Mouse (Mus musculus): ENCODE measurements around the gene Samd4b. TPM values are rescaled to one million over a fixed set of nuclear protein-coding genes. Genes with fewer than 3 reads are reported as not detected.

Gene Samd4b
- polyA plus RNA-seq, 2 experiments: 33.0 to 82.0 TPM

DNA sequence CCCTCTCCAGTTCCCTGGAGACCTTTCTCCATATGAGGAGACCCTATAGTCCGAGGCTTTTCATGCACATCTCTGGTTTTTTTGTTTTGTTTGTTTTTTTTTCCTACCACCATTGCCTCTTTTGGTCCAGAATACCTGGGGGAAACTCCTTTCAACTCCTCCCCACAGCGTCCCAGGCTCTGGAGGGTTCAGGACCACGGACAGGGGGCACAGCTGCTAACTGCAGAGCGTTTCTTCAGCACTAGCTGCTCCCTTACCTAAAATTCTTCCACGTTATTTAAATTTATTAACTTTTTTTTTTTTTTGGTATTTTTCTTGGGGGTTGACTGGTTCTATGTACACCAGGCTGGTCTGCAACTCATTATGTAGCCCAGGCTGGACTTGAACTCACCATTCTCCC lies 92.4 kb downstream of the Samd4b start:
- no peak overlapping the region for H3K4me3 ChIP-seq (replicated peaks; ENCODE audit: low read length)
- no peaks in the 10 kb centered on the region for H3K36me3 ChIP-seq (ENCODE audit: control insufficient read depth, insufficient read depth, low read length)
- WGBS: 5% methylated on average over 5 of the region's 5 CpGs
- H3K4me1 ChIP-seq (ENCODE audit: control insufficient read depth, insufficient read depth, low read length): no peaks in the 10 kb centered on the region
- peaks cover 8% of the 10 kb centered on the region; the same call in 1 of the 2 replicates for H3K9me3 ChIP-seq (ENCODE audit: control insufficient read depth, low read length)
- H3K27me3 ChIP-seq (ENCODE audit: control insufficient read depth, insufficient read depth, low read length): no peaks in the 10 kb centered on the region
- ATAC-seq (ENCODE audit: low FRiP score, low read depth) (no peak), DNase-seq (ENCODE audit: low spot score) (peak; percentile 54)
- no peak overlapping the region for H3K4me2 ChIP-seq (replicated peaks; ENCODE audit: low read depth, low read length, severe bottlenecking)
- no peak for TF ChIP-seq POLR2A (IDR thresholded peaks at IDR 0.05; ENCODE audit: borderline replicate concordance, extremely low read depth, insufficient read depth, insufficient read length)
- H3K9ac ChIP-seq (ENCODE audit: low read depth, low read length, severe bottlenecking): no peak overlapping the region
- H3K27ac ChIP-seq (replicated peaks; ENCODE audit: low read depth, low read length): no peak overlapping the region

DNA sequence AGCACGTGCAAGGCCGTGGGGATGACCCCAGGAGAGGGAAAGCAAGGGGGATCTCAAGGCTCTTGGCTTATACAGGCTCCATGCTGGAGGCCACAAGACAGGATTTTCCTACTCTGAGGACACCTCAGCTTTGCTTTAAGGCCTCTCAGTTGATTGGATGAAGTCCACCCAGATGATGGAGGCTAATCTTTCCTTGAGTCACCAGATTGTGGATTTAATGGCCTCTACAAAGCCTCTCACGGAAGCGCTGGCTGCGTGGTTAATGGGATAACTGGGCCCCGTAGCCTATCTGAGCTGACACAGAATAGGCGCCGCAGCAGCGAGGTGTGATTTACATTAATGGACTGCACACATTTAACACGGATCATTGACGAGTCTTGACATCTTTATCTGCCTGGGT lies 102.5 kb downstream of the Samd4b start:
- no peak for TF ChIP-seq POLR2A (IDR thresholded peaks at IDR 0.05; ENCODE audit: borderline replicate concordance, extremely low read depth, insufficient read depth, insufficient read length)
- no peak overlapping the region for H3K4me2 ChIP-seq (replicated peaks; ENCODE audit: low read depth, low read length, severe bottlenecking)
- no peak overlapping the region for H3K27ac ChIP-seq (replicated peaks; ENCODE audit: low read depth, low read length)
- H3K9me3 ChIP-seq (ENCODE audit: control insufficient read depth, low read length): no peaks in the 10 kb centered on the region
- no peak overlapping the region for H3K4me3 ChIP-seq (replicated peaks; ENCODE audit: low read length)
- 71% methylated on average over 11 of the region's 11 CpGs for WGBS
- H3K27me3 ChIP-seq (ENCODE audit: control insufficient read depth, insufficient read depth, low read length): no peaks in the 10 kb centered on the region
- no peak for DNase-seq (ENCODE audit: low spot score)
- no peaks in the 10 kb centered on the region for H3K36me3 ChIP-seq (ENCODE audit: control insufficient read depth, insufficient read depth, low read length)
- no peak overlapping the region for H3K9ac ChIP-seq (ENCODE audit: low read depth, low read length, severe bottlenecking)
- ATAC-seq (ENCODE audit: low FRiP score, low read depth): no peak
- H3K4me1 ChIP-seq (ENCODE audit: control insufficient read depth, insufficient read depth, low read length): no peaks in the 10 kb centered on the region

DNA sequence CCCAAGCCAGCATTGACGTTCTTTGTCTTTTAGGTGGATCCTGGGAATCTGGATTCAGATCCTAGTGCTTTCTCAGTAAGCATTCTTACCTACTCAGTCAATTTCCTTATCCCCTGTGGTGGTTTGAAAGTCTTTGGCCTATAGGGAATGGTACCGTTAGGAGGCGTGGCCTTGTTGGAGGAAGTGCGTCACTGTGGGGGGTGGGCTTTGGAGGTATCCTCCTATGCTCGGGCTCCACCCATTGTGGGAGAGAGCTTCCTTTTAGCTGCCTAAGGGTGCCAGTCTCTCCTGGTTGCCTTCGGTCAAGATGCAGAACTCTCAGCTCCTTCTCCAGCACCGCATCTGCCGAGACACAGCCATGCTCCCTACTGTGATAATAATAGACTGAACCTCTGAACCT lies 105.6 kb downstream of the Samd4b start:
- ATAC-seq (ENCODE audit: low FRiP score, low read depth): no peak
- Histone ChIP-seq H3K9me3 (ENCODE audit: control insufficient read depth, low read length) (no peaks in the 10 kb centered on the region), H3K27ac (replicated peaks; ENCODE audit: low read depth, low read length) (no peak overlapping the region), H3K4me1 (ENCODE audit: control insufficient read depth, insufficient read depth, low read length) (no peaks in the 10 kb centered on the region), H3K4me3 (replicated peaks; ENCODE audit: low read length) (no peak overlapping the region), H3K9ac (ENCODE audit: low read depth, low read length, severe bottlenecking) (no peak overlapping the region), H3K4me2 (replicated peaks; ENCODE audit: low read depth, low read length, severe bottlenecking) (no peak overlapping the region), H3K27me3 (ENCODE audit: control insufficient read depth, insufficient read depth, low read length) (no peaks in the 10 kb centered on the region), H3K36me3 (ENCODE audit: control insufficient read depth, insufficient read depth, low read length) (no peaks in the 10 kb centered on the region)
- TF ChIP-seq POLR2A (IDR thresholded peaks at IDR 0.05; ENCODE audit: borderline replicate concordance, extremely low read depth, insufficient read depth, insufficient read length): no peak
- DNase-seq (ENCODE audit: low spot score): no peak
- WGBS: 85% methylated on average over 8 of the region's 8 CpGs

DNA sequence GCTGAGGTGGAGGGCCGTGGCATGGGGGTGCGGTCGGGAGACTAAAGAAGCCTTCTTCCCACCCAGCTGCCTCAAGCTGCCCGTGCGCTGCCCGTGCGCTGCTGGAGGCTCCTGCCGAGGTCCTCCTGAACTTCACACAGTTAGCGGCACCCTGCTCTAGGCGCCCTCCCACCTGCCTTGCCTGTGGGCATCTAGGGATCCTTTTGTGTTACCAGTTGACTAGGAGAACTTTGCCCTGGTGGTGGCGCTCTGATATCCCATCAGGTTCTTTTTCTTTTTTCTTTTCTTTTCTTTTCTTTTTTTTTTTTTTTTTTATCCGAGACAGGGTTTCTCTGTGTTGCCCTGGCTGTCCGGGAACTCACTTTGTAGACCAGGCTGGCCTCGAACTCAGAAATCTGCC lies 107.0 kb downstream of the Samd4b start:
- Histone ChIP-seq H3K27me3 (ENCODE audit: control insufficient read depth, insufficient read depth, low read length) (no peaks in the 10 kb centered on the region), H3K4me3 (replicated peaks; ENCODE audit: low read length) (no peak overlapping the region), H3K4me2 (replicated peaks; ENCODE audit: low read depth, low read length, severe bottlenecking) (no peak overlapping the region), H3K9me3 (ENCODE audit: control insufficient read depth, low read length) (no peaks in the 10 kb centered on the region), H3K4me1 (ENCODE audit: control insufficient read depth, insufficient read depth, low read length) (no peaks in the 10 kb centered on the region), H3K27ac (replicated peaks; ENCODE audit: low read depth, low read length) (no peak overlapping the region), H3K9ac (ENCODE audit: low read depth, low read length, severe bottlenecking) (no peak overlapping the region), H3K36me3 (ENCODE audit: control insufficient read depth, insufficient read depth, low read length) (no peaks in the 10 kb centered on the region)
- ATAC-seq (ENCODE audit: low FRiP score, low read depth) (no peak), DNase-seq (ENCODE audit: low spot score) (no peak)
- no peak for TF ChIP-seq POLR2A (IDR thresholded peaks at IDR 0.05; ENCODE audit: borderline replicate concordance, extremely low read depth, insufficient read depth, insufficient read length)
- 29% methylated on average over 14 of the region's 14 CpGs for WGBS

DNA sequence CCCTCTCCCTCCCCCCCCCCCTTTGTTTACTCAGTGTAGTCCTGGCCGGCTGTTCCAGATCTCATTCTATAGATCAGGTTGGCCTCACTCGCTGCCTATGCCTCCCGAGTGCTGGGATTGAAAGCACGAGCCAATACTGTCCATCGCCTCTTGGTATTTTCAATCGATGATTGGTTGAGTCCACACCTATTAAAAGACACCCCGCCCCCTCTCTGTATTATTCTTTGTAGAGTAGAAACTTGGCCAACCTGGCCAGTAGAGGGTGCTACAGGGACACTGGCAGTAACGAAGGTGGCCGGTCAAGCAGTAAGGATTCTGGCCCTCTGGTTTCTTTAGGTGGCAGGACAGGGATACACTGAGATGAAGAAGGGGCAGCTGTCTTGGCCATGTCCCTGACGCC lies 107.5 kb downstream of the Samd4b start:
- no peak overlapping the region for H3K27ac ChIP-seq (replicated peaks; ENCODE audit: low read depth, low read length)
- no peak overlapping the region for H3K4me3 ChIP-seq (replicated peaks; ENCODE audit: low read length)
- no peaks in the 10 kb centered on the region for H3K27me3 ChIP-seq (ENCODE audit: control insufficient read depth, insufficient read depth, low read length)
- DNase-seq (ENCODE audit: low spot score) (peak; percentile 38), ATAC-seq (ENCODE audit: low FRiP score, low read depth) (no peak)
- no peaks in the 10 kb centered on the region for H3K4me1 ChIP-seq (ENCODE audit: control insufficient read depth, insufficient read depth, low read length)
- H3K9ac ChIP-seq (ENCODE audit: low read depth, low read length, severe bottlenecking): no peak overlapping the region
- TF ChIP-seq POLR2A (IDR thresholded peaks at IDR 0.05; ENCODE audit: borderline replicate concordance, extremely low read depth, insufficient read depth, insufficient read length): no peak
- no peaks in the 10 kb centered on the region for H3K9me3 ChIP-seq (ENCODE audit: control insufficient read depth, low read length)
- H3K4me2 ChIP-seq (replicated peaks; ENCODE audit: low read depth, low read length, severe bottlenecking): no peak overlapping the region
- no peaks in the 10 kb centered on the region for H3K36me3 ChIP-seq (ENCODE audit: control insufficient read depth, insufficient read depth, low read length)
- 5% methylated on average over 10 of the region's 10 CpGs for WGBS

DNA sequence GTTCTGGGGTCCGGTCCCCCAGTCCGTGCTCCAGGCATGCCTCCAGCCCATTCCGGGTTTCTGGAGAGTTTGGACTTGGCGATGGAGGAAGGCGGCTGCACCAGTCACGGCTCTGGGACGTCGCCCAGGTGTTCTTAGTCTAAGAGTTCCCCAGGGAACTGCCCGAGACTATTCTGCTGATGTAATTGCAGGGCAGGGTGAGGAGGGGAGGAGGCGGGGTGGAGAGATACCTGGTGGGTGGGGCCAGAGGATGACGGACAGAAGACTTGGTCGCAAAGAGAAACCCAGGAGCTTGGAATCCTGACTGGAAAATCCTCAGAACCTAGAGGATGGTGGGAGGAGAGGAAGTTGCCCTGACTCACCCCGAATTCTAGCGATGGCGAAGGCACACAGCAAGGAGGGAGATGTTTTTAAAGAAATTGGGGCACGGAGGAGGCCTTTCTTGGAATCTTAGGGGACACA lies 109.9 kb downstream of the Samd4b start:
- ATAC-seq (ENCODE audit: low FRiP score, low read depth): no peak
- Histone ChIP-seq H3K27me3 (ENCODE audit: control insufficient read depth, insufficient read depth, low read length) (no peaks in the 10 kb centered on the region), H3K4me1 (ENCODE audit: control insufficient read depth, insufficient read depth, low read length) (no peaks in the 10 kb centered on the region), H3K4me2 (replicated peaks; ENCODE audit: low read depth, low read length, severe bottlenecking) (peak overlapping the region; percentile 40), H3K27ac (replicated peaks; ENCODE audit: low read depth, low read length) (no peak overlapping the region), H3K9me3 (ENCODE audit: control insufficient read depth, low read length) (no peaks in the 10 kb centered on the region), H3K4me3 (replicated peaks; ENCODE audit: low read length) (peak overlapping the region; percentile 20), H3K36me3 (ENCODE audit: control insufficient read depth, insufficient read depth, low read length) (no peaks in the 10 kb centered on the region), H3K9ac (ENCODE audit: low read depth, low read length, severe bottlenecking) (no peak overlapping the region; the same call in 1 of the 2 replicates)
- WGBS: 3% methylated on average over 16 of the region's 16 CpGs
- no peak for TF ChIP-seq POLR2A (IDR thresholded peaks at IDR 0.05; ENCODE audit: borderline replicate concordance, extremely low read depth, insufficient read depth, insufficient read length)
- DNase-seq (ENCODE audit: low spot score): peak; percentile 48
